Mouse (Mus musculus): ENCODE data around the gene Selenop. TPM values are rescaled to one million over a fixed set of nuclear protein-coding genes. Genes with fewer than 3 reads are reported as not detected.
A peak's percentile ranks its signal among the peaks of the same experiment; 100 is the strongest.
"Not testable (repeated sequence)": the region's sequence is repeated elsewhere in the genome, so short reads cannot be mapped to it uniquely, and the experiment has no call there.

Selenop gene
- total RNA-seq (2021) = 100 to 1,000 TPM; 300 to 351 TPM

DNA sequence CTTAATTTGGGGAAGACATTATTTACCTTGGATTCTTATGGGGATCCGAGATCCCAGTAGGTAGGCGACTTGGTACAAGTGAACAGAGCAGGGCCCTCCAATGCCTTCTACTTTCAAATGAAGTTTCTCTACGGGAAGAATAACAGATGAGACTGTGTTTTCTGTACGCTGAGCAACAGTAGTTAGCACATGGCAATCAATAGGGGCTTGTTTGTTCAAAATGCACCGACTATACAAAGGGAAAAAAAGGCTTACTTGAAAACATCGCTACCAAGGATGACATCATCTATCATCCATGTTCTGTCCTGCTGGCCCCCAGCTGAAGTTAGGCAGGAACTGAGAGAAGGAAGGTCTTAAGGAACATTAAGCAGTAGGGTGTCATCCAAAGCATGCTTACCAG lies at the start of gene Selenop:
Selenop (plus strand) TSS at position 301 of the 400 bp plus-strand sequence.
- intact Hi-C loops (cut with DNase I) = no loop called here
- no peak for DNase-seq (ENCODE audit: low spot score in 2 of 2)

DNA sequence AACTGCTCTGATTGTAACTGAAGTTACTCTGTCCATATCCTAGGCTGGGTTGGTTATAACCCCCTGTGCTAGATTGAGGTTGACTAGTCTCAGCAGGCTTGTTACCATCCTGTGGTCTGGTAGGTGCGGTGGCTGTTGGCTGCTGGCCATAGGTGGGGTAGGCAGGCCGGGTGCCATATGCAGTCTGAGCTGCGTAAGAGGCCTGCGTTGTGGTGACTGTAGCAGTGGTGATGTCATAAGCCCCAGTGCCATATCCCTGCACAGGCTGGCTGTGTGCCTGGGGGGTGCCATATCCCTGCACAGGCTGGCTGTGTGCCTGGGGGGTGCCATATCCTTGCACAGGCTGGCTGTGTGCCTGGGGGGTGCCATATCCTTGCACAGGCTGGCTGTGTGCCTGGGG lies 49.7 kb upstream of the Selenop start:
- intact Hi-C loops (cut with DNase I); DNase-seq (ENCODE audit: low spot score in 2 of 2): not testable (repeated sequence)

DNA sequence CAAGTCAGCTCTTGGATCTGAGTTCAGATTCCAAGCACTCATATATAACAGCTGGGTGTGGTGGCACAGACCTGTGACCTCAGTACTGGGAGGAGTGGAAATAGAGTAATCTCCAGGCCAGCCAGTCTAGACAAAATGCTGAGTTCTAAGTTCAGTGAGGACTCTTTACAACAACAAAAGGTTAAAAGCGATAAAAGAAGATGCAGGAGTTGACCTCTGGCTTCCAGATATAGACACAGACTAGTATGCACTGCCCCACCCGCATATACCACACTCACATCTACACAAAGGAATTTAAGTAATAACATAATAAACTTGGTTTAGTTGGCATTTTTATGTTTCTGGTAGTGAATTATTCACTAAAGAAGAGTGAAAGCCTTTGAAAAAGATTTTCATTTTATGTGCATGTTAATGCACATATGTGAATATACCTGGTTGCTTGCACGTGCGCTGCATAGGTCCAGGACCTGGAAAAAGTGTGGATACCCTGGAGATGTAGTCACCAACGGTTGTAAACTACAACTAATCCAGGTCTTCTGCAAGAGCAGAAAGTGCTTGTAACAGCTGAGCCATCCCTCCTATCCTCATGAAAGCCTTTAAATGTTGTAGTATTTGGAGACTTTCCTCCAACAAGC lies 45.4 kb upstream of the Selenop start:
- intact Hi-C loops (cut with DNase I) = no loop called here
- no peak for DNase-seq (ENCODE audit: low spot score in 2 of 2)

DNA sequence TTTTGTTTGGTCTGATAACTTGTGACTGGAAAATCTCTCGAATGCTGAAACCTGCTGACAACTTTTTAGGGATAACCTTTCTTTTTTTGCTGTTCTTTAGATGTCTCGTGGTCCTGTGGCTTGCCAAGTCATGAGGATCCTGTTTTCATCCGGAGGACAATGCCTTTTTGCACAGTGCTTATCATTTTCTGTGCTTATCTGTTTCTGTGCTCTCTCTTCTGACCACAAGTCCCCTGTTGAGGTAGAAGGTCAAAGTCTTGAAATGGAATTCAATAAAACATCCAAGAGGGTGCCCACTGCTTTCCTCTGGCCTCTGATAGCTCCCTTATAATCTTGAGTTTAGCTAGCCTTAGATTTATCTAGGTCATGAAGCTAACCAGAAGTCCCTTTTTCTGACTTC lies 41.8 kb upstream of the Selenop start:
- no peak for DNase-seq (ENCODE audit: low spot score in 2 of 2)
- intact Hi-C loops (cut with DNase I) = loop anchor here (5.0 kb wide), 1 partner anchor 46 kb away; no protein-coding TSS in a partner anchor

DNA sequence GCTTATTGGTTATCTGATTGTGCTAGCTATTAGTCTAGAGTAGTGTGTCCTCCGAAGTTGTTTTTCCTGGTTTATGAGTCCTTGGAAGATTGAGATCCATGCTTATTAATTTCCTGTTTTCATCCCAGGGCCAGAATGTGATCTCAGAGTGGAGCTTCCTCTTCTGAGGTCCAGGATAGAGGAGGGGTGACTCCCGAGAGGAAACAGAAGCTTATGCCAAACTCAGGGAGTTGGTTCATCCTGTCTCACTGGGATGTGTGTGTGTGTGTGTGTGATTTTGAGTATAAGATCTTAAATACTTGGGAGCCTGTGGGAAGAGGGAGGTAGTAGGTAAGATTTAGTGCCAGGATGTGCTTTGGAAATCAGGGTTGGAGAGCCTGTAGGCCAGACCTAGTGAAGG lies 40.2 kb upstream of the Selenop start:
- DNase-seq (ENCODE audit: low spot score in 2 of 2) = no peak
- intact Hi-C loops (cut with DNase I) = loop anchor here (5.0 kb wide), 1 partner anchor 44 kb away; no protein-coding TSS in a partner anchor

DNA sequence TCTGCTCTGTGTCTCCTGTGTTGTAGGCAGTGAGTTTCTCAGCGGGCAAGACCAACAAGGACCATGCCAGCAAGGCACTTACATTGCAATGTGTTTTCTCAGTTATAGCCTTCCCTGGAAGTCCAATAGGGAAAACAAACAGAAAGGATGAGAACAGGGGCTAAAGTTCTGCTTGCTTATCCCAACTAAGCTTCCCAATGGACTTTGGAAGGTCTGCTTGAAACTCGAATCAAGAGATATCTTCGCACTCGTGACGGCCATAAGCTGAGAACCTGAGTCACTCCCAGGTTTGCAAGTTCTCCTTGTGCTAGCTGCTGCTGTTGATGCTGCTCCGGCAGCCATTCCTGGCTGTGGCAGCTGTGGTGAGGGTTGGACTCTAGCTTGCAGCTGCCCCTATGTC lies 39.4 kb upstream of the Selenop start:
- intact Hi-C loops (cut with DNase I) = loop anchor here (5.0 kb wide), 1 partner anchor 43 kb away; no protein-coding TSS in a partner anchor
- DNase-seq (ENCODE audit: low spot score in 2 of 2) = no peak

DNA sequence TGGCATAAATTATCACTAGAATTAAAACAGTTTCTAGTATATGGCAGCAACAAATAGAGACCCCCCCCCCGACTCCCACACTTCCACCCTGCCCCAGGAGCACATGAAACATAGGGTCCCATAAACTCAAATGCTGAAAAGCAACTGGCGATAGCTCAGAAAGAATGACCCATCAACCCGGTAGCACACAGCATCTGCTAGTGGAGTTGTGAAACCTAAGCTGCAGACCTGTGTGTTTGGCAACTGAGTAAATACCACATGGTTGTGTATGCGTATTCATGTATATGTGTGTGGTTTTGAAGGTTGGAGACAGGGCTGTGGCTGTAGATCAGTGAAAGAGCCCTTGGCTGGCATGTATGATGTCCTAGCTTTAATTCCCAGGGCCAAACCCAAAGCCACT lies 37.3 kb upstream of the Selenop start:
- intact Hi-C loops (cut with DNase I) = no loop called here
- no peak for DNase-seq (ENCODE audit: low spot score in 2 of 2)

DNA sequence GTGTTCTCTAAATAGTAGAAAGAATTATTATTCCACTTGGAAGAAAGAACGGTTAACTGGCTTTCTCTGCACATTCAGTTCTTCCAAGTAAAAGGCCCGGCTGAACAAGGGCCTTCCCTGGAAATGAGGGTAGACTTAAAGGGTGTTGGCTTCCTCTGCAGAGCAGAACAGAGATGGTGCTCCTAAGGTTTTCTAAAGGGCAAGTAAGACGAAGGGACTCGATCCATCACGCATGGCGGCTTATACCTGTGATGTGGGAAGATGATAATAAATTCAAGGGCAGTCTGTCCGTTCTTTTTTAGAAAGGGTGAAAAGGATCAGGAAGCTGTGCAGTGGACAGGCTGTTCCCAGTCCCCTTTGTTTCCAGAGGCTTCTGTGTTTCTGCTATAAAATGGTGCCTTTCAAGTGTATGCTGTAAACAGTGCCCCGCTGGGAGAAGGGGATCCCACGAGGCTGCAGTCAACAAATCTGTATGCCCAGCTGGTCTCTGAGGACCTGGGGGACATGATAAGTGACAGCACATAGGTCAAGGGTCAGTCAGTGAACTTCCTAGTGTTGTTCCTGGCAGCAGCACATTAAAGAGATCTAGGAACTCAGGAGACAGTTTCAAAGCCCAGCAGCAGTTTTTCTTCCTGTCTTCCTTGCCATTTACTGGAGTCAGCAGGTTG lies 36.0 kb upstream of the Selenop start:
- peak; percentile 22 to 24 for DNase-seq (ENCODE audit: low spot score in 2 of 2)
- intact Hi-C loops (cut with DNase I) = no loop called here

DNA sequence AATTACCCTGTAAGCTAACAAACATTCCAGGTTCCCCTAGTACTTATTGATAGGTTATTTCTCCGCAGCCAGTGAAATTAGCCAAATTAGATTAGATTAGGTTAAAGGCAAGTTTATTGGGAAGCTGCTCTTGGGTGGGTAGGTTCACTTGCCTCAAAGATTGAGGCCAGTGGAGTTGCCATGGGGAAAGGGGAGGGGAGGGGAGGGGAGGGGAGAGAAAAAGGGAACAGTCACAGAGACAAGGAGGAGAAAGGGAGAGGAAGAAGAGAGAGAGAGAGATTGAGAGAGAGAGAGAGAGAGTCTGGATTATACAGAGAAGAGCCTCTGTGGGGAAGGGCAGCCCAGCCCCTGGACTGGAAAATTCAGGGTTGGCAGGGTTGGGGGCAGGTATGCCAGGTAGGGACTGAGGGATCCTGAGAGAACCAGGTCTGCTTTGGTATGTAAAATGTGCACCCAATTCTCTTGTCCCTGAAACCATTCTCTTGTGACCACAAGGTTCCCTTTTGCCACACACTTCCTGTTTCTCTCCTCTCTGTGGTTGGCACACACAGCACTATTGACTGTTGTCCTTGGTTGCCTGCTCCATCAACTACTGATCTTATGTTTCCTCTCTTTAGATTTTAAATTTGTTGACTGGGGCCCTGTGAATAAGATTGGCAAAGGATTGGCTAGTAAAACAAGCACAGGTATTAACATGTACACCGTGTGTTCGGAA lies 34.4 kb upstream of the Selenop start:
- intact Hi-C loops (cut with DNase I) = no loop called here

DNA sequence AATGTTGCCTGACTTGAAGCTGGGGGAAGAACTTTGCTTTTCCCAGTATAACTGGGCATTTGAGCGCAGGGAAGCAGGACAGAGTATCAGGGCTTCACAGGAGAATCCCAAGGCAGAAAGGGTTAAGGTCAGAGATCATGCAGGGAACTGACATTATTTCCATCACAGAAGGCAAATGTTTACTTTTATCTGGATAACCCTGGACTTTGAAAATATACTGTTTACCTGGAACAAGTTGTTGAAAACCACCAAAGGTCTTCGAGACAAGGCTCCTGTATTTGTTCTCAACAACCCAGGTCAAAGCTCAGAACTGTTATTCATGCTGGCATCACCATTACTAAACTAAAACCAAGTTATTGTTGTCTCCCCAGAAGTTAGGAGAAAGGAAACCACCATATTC lies 32.0 kb upstream of the Selenop start:
- intact Hi-C loops (cut with DNase I) = no loop called here
- no peak for DNase-seq (ENCODE audit: low spot score in 2 of 2)

More for the DNA sequence above, 34.4 kb upstream of the Selenop start:
- no peak for DNase-seq (ENCODE audit: low spot score in 2 of 2)

DNA sequence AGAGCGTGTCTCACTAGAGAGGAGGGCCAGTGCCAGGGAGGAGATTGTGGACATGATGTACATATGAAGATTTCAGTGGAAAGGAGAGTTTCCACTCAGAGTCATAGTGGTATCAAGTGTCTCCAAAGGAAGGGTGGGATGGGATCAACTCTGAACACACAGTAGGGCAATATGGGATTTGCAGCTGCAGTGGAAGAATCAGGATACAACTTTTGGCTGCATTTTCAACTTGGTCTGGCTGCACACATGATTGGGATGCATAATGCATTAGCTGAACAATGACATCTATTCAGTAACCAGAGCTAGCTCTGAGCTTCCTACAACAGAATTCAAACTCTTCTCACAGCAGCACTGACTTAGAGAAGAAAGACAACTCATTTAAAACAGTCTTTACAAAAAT lies 30.4 kb upstream of the Selenop start:
- intact Hi-C loops (cut with DNase I) = no loop called here
- peak in 1 of 2 experiments; percentile 6 for DNase-seq (ENCODE audit: low spot score in 2 of 2)

DNA sequence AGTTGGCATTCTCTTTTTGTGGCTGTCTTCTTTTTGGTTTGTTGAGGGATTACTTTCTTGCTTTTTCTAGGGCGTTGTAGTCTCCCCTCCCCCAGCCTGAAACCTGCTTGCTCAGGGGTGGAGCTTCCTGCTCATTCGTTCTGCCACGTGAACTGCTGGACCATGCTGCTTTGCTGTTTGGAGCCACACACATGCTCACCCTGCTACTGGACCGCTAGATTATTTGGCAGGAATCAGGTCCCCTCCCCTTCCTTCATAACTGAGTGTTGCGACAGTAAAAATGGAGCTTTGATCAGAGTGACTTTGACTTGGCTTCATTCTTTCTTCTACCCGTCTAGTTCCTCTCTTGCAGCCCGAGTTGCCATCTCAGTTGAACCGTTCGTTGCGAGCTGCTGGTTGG lies 23.3 kb upstream of the Selenop start:
- intact Hi-C loops (cut with DNase I); DNase-seq (ENCODE audit: low spot score in 2 of 2): not testable (repeated sequence)

DNA sequence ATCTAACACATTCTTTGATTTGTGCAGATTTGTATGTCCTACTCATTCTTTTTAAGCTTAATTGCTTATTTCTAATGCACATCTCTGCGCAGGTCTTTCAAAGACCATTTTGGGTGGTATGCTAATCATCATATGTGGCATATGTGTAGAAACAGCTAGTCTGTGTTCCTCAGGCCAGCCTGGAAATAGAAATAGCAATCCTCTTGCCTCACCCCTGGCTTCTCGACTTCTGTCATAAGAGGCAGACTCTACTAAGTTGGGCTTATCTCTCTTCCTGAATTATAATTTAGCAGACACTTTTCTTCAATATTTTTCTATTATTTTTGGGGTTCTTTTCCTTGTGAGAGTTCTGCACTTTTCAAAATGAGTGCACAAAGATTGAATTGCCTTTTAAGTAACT lies 17.7 kb upstream of the Selenop start:
- DNase-seq (ENCODE audit: low spot score in 2 of 2) = no peak
- intact Hi-C loops (cut with DNase I) = no loop called here

DNA sequence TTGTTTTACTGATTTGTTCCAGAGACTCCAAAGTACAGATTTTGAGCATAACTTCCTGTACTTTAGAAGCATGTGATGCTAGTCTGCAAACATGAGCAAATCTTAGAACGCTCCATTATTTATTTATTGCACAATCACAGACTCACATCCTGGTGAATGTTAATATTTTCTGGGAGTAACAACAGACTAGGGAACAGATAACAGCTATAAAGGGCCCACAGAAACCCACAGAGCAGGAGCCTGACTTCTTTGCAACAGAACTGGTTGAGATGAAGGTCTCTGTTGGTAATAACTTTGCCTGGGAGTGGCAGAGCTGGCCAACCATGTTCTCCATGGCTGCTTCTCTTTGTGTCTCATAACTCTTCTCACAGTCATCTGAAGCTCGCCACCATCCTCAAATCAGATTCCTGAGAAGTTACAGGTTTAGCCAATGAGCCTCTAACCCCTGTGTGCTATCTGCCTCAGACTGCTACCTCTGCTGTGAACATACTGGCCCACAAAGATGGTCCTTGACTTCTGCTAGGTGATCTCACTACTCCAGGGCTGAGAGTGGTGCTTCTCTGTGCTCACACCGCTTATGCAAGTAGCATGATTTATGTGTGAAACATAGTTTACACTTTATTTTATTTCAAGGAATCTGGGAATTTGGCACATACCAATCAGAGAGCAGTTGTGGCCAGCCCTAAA lies 17.2 kb upstream of the Selenop start:
- no peak for DNase-seq (ENCODE audit: low spot score in 2 of 2)
- intact Hi-C loops (cut with DNase I) = no loop called here

DNA sequence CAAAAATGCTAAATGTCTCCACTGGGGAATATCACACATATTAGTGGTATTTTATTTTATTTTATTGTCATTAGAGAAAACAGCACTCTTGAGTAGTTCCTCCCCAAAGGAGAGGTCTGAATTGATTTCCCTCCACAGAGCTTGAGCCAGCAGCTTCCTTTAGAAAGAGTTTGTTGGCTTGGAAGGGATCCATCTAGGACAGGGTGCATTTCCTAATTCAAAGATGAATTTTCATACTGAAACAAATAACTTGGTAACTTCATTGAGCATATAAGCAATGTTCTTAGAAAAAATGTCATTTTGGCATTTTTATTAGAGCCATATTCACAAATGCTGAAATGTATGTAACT lies 16.7 kb upstream of the Selenop start:
- DNase-seq (ENCODE audit: low spot score in 2 of 2) = no peak
- intact Hi-C loops (cut with DNase I) = no loop called here

DNA sequence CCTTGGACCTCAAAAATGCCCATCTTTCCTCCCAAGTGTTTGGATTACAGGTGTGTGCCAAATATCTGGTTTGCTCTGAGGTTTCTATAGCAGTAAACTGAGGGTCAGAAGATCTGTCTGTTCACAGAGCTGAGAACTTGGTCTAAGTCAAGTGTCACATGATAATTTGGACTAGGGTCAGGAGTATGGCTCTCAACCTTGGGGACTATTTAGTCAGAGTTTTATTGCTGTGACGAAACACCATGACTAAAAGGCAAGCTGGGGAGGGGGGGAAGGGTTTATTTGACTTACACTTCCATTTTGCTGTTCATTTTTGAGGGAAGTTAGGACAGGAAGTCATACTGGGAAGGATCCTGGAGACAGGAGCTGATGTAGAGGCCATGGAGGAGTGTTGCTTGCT lies 9.3 kb upstream of the Selenop start:
- intact Hi-C loops (cut with DNase I) = no loop called here
- no peak for DNase-seq (ENCODE audit: low spot score in 2 of 2)

DNA sequence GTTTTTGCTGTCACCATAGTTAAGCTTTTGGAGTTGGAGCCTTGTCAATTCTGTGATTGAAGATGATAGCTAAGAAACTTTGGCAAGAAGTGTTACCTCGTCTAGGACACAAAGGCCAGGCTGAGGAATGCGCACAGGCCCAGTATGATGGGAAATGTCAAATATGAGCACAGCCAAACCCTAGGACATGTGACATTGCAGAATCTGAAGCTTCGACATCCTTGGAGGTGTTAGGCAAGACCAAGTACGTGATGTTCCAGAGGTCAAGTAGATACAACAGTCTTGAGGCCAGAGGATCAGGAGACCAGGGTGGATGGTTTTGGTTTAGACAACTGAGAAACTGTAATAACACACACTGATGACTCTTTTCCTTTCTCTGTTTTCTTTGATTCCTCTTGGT lies 8.0 kb upstream of the Selenop start:
- intact Hi-C loops (cut with DNase I) = no loop called here
- DNase-seq (ENCODE audit: low spot score in 2 of 2) = no peak

DNA sequence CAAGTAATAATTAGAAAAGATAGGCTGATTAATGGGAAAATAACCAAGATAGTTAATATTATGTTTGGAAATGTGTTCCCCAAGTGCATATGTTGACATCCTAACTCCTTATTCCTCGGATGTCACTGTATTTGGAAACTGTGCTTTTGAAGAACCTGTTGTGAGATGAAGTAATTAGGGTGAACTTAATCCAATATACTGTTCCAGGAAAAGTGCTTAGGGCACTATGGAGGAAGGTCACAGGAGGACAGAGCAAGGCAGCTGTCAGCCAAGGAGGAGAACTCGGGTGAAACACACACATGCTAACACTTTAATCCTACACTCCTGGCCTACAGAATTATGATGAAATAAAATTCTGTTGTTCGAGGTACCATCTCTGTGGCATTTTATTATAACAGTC lies 5.5 kb upstream of the Selenop start:
- DNase-seq (ENCODE audit: low spot score in 2 of 2) = no peak
- intact Hi-C loops (cut with DNase I) = no loop called here

DNA sequence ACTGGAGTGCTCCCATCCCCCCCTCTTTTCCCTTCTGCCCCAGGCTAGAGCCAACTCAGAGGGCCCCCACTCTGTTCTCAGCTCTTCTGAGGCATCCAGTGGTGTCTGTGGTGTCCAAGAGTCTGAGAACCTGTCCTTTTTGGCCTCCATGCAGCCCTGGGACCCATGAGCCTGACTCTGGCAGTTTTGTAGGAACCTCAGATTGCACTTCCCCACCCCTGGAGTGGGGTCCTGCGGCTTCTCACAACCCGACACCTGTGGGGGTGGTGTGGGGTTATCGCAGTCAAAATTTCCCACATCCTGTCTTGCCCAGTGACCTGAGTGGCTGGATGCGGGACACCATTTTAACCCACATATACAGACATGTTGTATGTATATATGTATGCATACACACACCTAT lies 4.1 kb upstream of the Selenop start:
- intact Hi-C loops (cut with DNase I) = no loop called here
- no peak for DNase-seq (ENCODE audit: low spot score in 2 of 2)

DNA sequence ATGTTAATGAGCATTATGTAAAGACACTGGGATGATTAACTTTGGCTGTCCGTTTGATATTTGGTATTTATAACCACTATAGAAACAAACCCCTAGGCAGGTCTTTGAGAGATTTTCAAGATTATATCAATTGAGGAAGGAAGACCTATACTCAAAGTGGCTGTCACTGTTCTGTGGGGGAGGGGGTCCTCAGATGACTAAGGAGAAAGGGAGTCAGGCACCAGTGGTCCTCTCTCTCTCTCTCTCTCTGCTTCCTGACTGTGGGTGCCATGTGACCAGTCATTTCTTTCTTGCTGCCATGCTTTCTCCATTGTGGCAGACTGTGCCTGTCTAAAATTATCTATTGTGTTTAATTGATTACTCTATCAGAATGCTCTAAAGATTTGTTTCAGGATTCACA lies 3.5 kb upstream of the Selenop start:
- no peak for DNase-seq (ENCODE audit: low spot score in 2 of 2)
- intact Hi-C loops (cut with DNase I) = no loop called here
